Mouse (Mus musculus) cortical plate, adult 2 months (tissue): ENCODE measurements at regions not wholly inside any gene's neighbourhood (a gene's known extent, or its start where the extent isn't known, plus 50 kb on each side); places are given as distances from the start of the nearest gene placed in this dataset.

ENCODE experiments used
- CTCF ChIP-seq: fragments of 200-500 bp; IDR thresholded peaks from 2 replicates; pipeline ENCODE4 v1.5.1; 2011; ENCODE audit warnings: mild to moderate bottlenecking, control low read depth, low read length; ENCODE audit not compliant: insufficient read depth; ENCODE audit errors: extremely low read depth
- POLR2A ChIP-seq: fragments of 200-500 bp; IDR thresholded peaks from 2 replicates; pipeline ENCODE4 v1.6.1; 2011; ENCODE audit warnings: mild to moderate bottlenecking, low read length, control low read depth; ENCODE audit not compliant: insufficient read depth; ENCODE audit errors: extremely low read depth

DNA sequence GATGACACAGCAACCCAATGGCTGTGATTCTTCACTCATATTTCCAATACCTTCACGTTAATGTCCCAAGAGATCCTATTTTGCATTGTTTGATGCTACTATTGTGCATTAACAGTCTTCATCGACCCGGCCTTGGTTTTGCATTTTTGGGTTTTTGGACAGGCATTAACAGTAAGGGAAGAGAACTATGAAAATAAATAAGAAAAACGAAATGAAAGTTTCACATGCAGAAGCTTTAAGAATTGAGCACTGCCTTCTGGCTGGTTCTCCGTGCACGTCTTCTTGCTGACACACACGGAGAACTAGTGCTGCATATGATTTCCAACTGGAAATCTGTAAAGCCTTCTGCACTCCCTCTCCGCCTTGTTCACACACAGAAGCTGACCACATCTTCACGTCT is 148.6 kb upstream of the Plscr5 start:
- TF ChIP-seq CTCF (no peak), POLR2A (no peak)
